ENCODE assay signal across 22 mouse cellular contexts in genomic region chr5:24201006-24201405, GRCm38 (mm10).
"Had no signal": no experiment of that assay in that cellular context is flagged by ENCODE, and none has a peak within 500 bp of the region (broad histone marks: within the 10 kb centered on the region; RNA-seq: fewer than 3 reads in every experiment).

No protein-coding gene starts in this region.

- H3K4me2 ChIP-seq: heart, embryonic 11.5 days; hindbrain, embryonic 12.5 days; hindbrain, embryonic 15.5 days; limb, embryonic 13.5 days; limb, embryonic 15.5 days; liver, embryonic 12.5 days had no signal

- H3K36me3 ChIP-seq: hindbrain, embryonic 10.5 days; hindbrain, embryonic 12.5 days; hindbrain, embryonic 15.5 days; limb, embryonic 13.5 days; limb, embryonic 15.5 days; liver, embryonic 12.5 days had no signal

- H3K4me3 ChIP-seq: heart, adult 2 months; hindbrain, embryonic 10.5 days; hindbrain, embryonic 12.5 days; hindbrain, embryonic 15.5 days; limb, embryonic 13.5 days; limb, embryonic 15.5 days; liver, embryonic 12.5 days had no signal

- H3K9me3 ChIP-seq: hindbrain, embryonic 10.5 days; hindbrain, embryonic 12.5 days; hindbrain, embryonic 15.5 days; limb, embryonic 13.5 days; limb, embryonic 15.5 days; liver, embryonic 12.5 days had no signal

- H3K27me3 ChIP-seq: hindbrain, embryonic 12.5 days; hindbrain, embryonic 15.5 days; limb, embryonic 13.5 days; limb, embryonic 15.5 days; liver, embryonic 12.5 days had no signal

- DNase-seq: gastrocnemius, postnatal 14 days; gastrocnemius, postnatal 36 days; heart, adult 2 months; heart, postnatal 10 days; heart, postnatal 4 days; kidney, adult 18-20 months; kidney, adult 8-10 months; kidney, postnatal 10 days; kidney, postnatal 36 days; layer of hippocampus, adult 9-11 months; layer of hippocampus, postnatal 36 days; left cerebral cortex, postnatal 4 days had no signal

- H3K4me1 ChIP-seq: hindbrain, embryonic 10.5 days; hindbrain, embryonic 12.5 days; hindbrain, embryonic 15.5 days; limb, embryonic 13.5 days; limb, embryonic 15.5 days; liver, embryonic 12.5 days had no signal

- H3K27ac ChIP-seq: heart, adult 2 months; hindbrain, embryonic 10.5 days; hindbrain, embryonic 12.5 days; hindbrain, embryonic 15.5 days; hindbrain, postnatal 0 days; limb, embryonic 13.5 days; limb, embryonic 15.5 days; liver, embryonic 12.5 days; liver, embryonic 14.5 days had no signal

- H3K9ac ChIP-seq: hindbrain, embryonic 12.5 days; hindbrain, embryonic 15.5 days; limb, embryonic 13.5 days; limb, embryonic 15.5 days; liver, embryonic 12.5 days; liver, embryonic 14.5 days had no signal

- ATAC-seq: hindbrain, postnatal 0 days; intestine, postnatal 0 days; liver, embryonic 12.5 days had no signal
